Mouse (Mus musculus): ENCODE data around the gene Gm20388. TPM values are rescaled to one million over a fixed set of nuclear protein-coding genes. Genes with fewer than 3 reads are reported as not detected.

Gene Gm20388
- total RNA-seq, 1 experiment: 27.0 TPM

GRCm38 (mm10) chr8:120777732-120778131, 867.1 kb downstream of the Gm20388 start:
- H3K9me3 ChIP-seq (ENCODE audit: control insufficient read depth, insufficient read depth, low read depth, low read length): no peaks in the 10 kb centered on the region
- H3K9ac ChIP-seq (ENCODE audit: insufficient read depth, low read depth, low read length, poor library complexity, severe bottlenecking): no peak overlapping the region
- in situ Hi-C loops (cut with MboI; ENCODE audit: low sequenced_read_pairs in 2 of 2, unreplicated experiment in 2 of 2): loop anchor here in 1 of 2 experiments (25.0 kb wide), 1 partner anchor 90 kb away; no protein-coding TSS in a partner anchor
- TF ChIP-seq ZC3H11A (IDR thresholded peaks at IDR 0.05; ENCODE audit: borderline replicate concordance, low read depth, low read length) (no peak), MAFK (IDR thresholded peaks at IDR 0.05; ENCODE audit: insufficient read depth, low read depth, low read length) (no peak), ZNF384 (IDR thresholded peaks at IDR 0.05; ENCODE audit: low read depth, low read length) (no peak), HCFC1 (IDR thresholded peaks at IDR 0.05; ENCODE audit: borderline replicate concordance, insufficient read depth, low read length) (no peak), CHD2 (IDR thresholded peaks at IDR 0.05; ENCODE audit: low read depth, low read length) (no peak)
- H3K36me3 ChIP-seq (ENCODE audit: control insufficient read depth, insufficient read depth, low read length, poor library complexity, severe bottlenecking): no peaks in the 10 kb centered on the region
- no peaks in the 10 kb centered on the region for H3K4me1 ChIP-seq (ENCODE audit: control insufficient read depth in 2 of 2, insufficient read depth in 2 of 2, low read length in 2 of 2, poor library complexity in 1 of 2)
- DNase-seq (ENCODE audit: low read depth, low spot score): no peak
- no peak overlapping the region for H3K4me3 ChIP-seq (ENCODE audit: insufficient read depth in 1 of 2, low read depth in 1 of 2, low read length in 2 of 2, poor library complexity in 1 of 2, severe bottlenecking in 1 of 2)
- no peak overlapping the region for H3K27ac ChIP-seq (ENCODE audit: insufficient read depth, low read depth, low read length, poor library complexity, severe bottlenecking)

DNA sequence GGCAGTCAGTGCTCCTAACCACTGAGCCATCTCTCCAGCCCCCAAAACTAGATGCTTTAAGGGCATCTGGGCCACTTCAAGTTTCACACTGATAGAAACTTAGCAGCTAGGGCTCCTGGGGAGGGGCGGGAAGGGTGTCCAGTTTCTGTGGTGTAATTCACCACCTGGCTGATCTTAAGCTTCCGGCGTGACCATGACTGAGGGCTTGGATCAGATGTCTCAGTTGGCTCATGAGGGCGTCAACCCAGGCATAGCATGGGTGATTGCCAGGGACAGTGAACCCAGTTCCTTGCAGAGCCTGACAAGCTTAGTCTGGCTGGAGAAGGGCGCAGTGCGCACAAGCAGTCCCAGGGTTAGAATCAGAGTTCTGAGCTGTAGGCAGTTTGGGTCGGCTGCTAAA, 868.5 kb downstream of the Gm20388 start:
- Histone ChIP-seq H3K4me1 (ENCODE audit: control insufficient read depth in 2 of 2, insufficient read depth in 2 of 2, low read length in 2 of 2, poor library complexity in 1 of 2) (no peaks in the 10 kb centered on the region), H3K4me3 (ENCODE audit: insufficient read depth in 1 of 2, low read depth in 1 of 2, low read length in 2 of 2, poor library complexity in 1 of 2, severe bottlenecking in 1 of 2) (no peak overlapping the region), H3K9me3 (ENCODE audit: control insufficient read depth, insufficient read depth, low read depth, low read length) (no peaks in the 10 kb centered on the region), H3K36me3 (ENCODE audit: control insufficient read depth, insufficient read depth, low read length, poor library complexity, severe bottlenecking) (no peaks in the 10 kb centered on the region), H3K27ac (ENCODE audit: insufficient read depth, low read depth, low read length, poor library complexity, severe bottlenecking) (no peak overlapping the region), H3K9ac (ENCODE audit: insufficient read depth, low read depth, low read length, poor library complexity, severe bottlenecking) (no peak overlapping the region)
- no peak for TF ChIP-seq ZC3H11A (IDR thresholded peaks at IDR 0.05; ENCODE audit: borderline replicate concordance, low read depth, low read length)
- TF ChIP-seq CHD2 (IDR thresholded peaks at IDR 0.05; ENCODE audit: low read depth, low read length): no peak
- TF ChIP-seq ZNF384 (IDR thresholded peaks at IDR 0.05; ENCODE audit: low read depth, low read length): no peak
- TF ChIP-seq HCFC1 (IDR thresholded peaks at IDR 0.05; ENCODE audit: borderline replicate concordance, insufficient read depth, low read length): no peak
- TF ChIP-seq MAFK (IDR thresholded peaks at IDR 0.05; ENCODE audit: insufficient read depth, low read depth, low read length): no peak
- in situ Hi-C loops (cut with MboI; ENCODE audit: low sequenced_read_pairs in 2 of 2, unreplicated experiment in 2 of 2): loop anchor here in 1 of 2 experiments (25.0 kb wide), 1 partner anchor 92 kb away; no protein-coding TSS in a partner anchor
- no peak for DNase-seq (ENCODE audit: low read depth, low spot score)

DNA sequence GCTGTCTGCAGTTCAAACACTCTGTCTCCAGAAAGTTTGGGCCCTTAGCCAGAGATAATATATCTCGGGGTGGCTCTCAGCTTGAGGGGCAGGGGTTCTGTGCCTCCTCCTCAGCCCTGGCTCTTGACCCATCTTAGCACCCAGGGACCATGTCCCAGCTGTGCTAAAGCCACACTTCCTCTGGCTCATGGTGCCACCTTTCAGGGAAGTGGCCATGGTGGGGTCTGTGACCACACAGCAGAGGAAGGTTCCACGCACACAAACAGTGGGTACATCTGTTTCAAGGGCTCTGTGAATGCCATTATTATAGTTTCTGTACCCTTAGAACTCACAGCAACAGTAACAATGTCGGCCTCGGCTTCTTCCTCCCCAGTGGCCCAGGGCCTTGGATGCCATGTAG, 873.1 kb downstream of the Gm20388 start:
- H3K9me3 ChIP-seq (ENCODE audit: control insufficient read depth, insufficient read depth, low read depth, low read length): no peaks in the 10 kb centered on the region
- no peak for DNase-seq (ENCODE audit: low read depth, low spot score)
- no peak for TF ChIP-seq ZNF384 (IDR thresholded peaks at IDR 0.05; ENCODE audit: low read depth, low read length)
- no peak for TF ChIP-seq CHD2 (IDR thresholded peaks at IDR 0.05; ENCODE audit: low read depth, low read length)
- no peak for TF ChIP-seq HCFC1 (IDR thresholded peaks at IDR 0.05; ENCODE audit: borderline replicate concordance, insufficient read depth, low read length)
- no peak for TF ChIP-seq ZC3H11A (IDR thresholded peaks at IDR 0.05; ENCODE audit: borderline replicate concordance, low read depth, low read length)
- no peak for TF ChIP-seq MAFK (IDR thresholded peaks at IDR 0.05; ENCODE audit: insufficient read depth, low read depth, low read length)
- no peak overlapping the region for H3K4me3 ChIP-seq (ENCODE audit: insufficient read depth in 1 of 2, low read depth in 1 of 2, low read length in 2 of 2, poor library complexity in 1 of 2, severe bottlenecking in 1 of 2)
- H3K9ac ChIP-seq (ENCODE audit: insufficient read depth, low read depth, low read length, poor library complexity, severe bottlenecking): no peak overlapping the region
- no peaks in the 10 kb centered on the region for H3K4me1 ChIP-seq (ENCODE audit: control insufficient read depth in 2 of 2, insufficient read depth in 2 of 2, low read length in 2 of 2, poor library complexity in 1 of 2)
- no peak overlapping the region for H3K27ac ChIP-seq (ENCODE audit: insufficient read depth, low read depth, low read length, poor library complexity, severe bottlenecking)
- H3K36me3 ChIP-seq (ENCODE audit: control insufficient read depth, insufficient read depth, low read length, poor library complexity, severe bottlenecking): no peaks in the 10 kb centered on the region
- in situ Hi-C loops (cut with MboI; ENCODE audit: low sequenced_read_pairs in 2 of 2, unreplicated experiment in 2 of 2): loop anchor here in 1 of 2 experiments (25.0 kb wide), 1 partner anchor 96 kb away; no protein-coding TSS in a partner anchor

GRCm38 (mm10) chr8:120786753-120787152, 876.1 kb downstream of the Gm20388 start:
- H3K36me3 ChIP-seq (ENCODE audit: control insufficient read depth, insufficient read depth, low read length, poor library complexity, severe bottlenecking): no peaks in the 10 kb centered on the region
- H3K4me1 ChIP-seq (ENCODE audit: control insufficient read depth in 2 of 2, insufficient read depth in 2 of 2, low read length in 2 of 2, poor library complexity in 1 of 2): no peaks in the 10 kb centered on the region
- H3K9ac ChIP-seq (ENCODE audit: insufficient read depth, low read depth, low read length, poor library complexity, severe bottlenecking): no peak overlapping the region
- DNase-seq (ENCODE audit: low read depth, low spot score): no peak
- H3K4me3 ChIP-seq (ENCODE audit: insufficient read depth in 1 of 2, low read depth in 1 of 2, low read length in 2 of 2, poor library complexity in 1 of 2, severe bottlenecking in 1 of 2): no peak overlapping the region
- H3K9me3 ChIP-seq (ENCODE audit: control insufficient read depth, insufficient read depth, low read depth, low read length): no peaks in the 10 kb centered on the region
- in situ Hi-C loops (cut with MboI; ENCODE audit: low sequenced_read_pairs in 2 of 2, unreplicated experiment in 2 of 2): loop anchor here in 1 of 2 experiments (25.0 kb wide), 1 partner anchor 99 kb away; no protein-coding TSS in a partner anchor
- H3K27ac ChIP-seq (ENCODE audit: insufficient read depth, low read depth, low read length, poor library complexity, severe bottlenecking): no peak overlapping the region
- TF ChIP-seq CHD2 (IDR thresholded peaks at IDR 0.05; ENCODE audit: low read depth, low read length) (no peak), ZNF384 (IDR thresholded peaks at IDR 0.05; ENCODE audit: low read depth, low read length) (no peak), HCFC1 (IDR thresholded peaks at IDR 0.05; ENCODE audit: borderline replicate concordance, insufficient read depth, low read length) (no peak), MAFK (IDR thresholded peaks at IDR 0.05; ENCODE audit: insufficient read depth, low read depth, low read length) (no peak), ZC3H11A (IDR thresholded peaks at IDR 0.05; ENCODE audit: borderline replicate concordance, low read depth, low read length) (no peak)
